Mouse (Mus musculus): ENCODE data around the gene Vangl2.

DNA sequence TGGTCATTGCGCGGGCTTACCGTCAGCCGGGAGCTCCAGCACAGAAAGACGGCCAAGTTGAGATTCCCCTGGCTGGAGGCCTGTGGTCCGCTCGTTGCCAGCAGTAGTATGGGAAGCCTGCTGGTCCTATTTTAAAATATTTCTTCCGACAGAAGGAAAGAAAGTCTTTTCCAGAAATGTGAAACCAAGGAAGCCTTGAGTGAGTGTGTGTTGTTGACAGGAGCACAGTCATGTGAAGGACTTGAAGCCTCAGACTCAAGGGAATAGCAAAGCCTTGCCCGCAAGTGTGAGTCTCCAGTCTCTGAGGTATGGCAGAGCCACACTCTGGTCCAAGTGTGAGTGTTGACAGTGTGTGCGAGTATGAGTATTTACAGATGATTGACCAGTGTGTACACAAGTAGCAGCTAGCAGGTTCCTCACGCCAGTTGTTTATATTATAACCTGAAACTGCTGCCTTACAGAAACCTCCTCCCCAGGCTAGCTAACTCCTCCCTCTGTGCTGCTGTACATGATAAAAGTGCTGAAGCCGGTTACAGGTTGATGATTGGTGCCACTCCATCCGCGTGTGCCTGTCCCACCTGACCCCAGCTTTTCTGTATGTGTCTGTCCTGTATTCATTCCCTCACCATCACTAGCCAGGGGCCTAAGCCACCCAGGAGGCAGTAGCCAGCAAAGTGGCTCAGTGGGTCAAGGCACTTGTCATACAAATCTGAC lies 51.3 kb downstream of the Vangl2 start:
- no peak for TF ChIP-seq CTCF (IDR thresholded peaks at IDR 0.05; ENCODE audit: insufficient read depth, low read depth, low read length)
- TF ChIP-seq POLR2A (IDR thresholded peaks at IDR 0.05; ENCODE audit: insufficient read depth, low read depth, low read length), result no peak

All from olfactory bulb, adult 2 months (tissue).